Mouse (Mus musculus) olfactory bulb, adult 2 months (tissue): Measurements from ENCODE around the gene Atf2.

Experiments used
- CTCF ChIP-seq: fragments of 200-500 bp; IDR thresholded peaks from 2 replicates; pipeline ENCODE4 v1.5.1; 2012; ENCODE audit warnings: low read depth, mild to moderate bottlenecking, low read length, moderate library complexity; ENCODE audit not compliant: insufficient read depth
- POLR2A ChIP-seq: fragments of 200-500 bp; IDR thresholded peaks from 2 replicates; pipeline ENCODE4 v1.6.1; 2012; ENCODE audit warnings: mild to moderate bottlenecking, low read depth, low read length, moderate library complexity; ENCODE audit not compliant: insufficient read depth

GRCm38 (mm10) chr2:73909116-73909515 is 16.7 kb upstream of the Atf2 start:
- no peak for TF ChIP-seq CTCF
- TF ChIP-seq POLR2A, result no peak
